Mouse (Mus musculus): Measurements from ENCODE around the gene Garem2.

DNA sequence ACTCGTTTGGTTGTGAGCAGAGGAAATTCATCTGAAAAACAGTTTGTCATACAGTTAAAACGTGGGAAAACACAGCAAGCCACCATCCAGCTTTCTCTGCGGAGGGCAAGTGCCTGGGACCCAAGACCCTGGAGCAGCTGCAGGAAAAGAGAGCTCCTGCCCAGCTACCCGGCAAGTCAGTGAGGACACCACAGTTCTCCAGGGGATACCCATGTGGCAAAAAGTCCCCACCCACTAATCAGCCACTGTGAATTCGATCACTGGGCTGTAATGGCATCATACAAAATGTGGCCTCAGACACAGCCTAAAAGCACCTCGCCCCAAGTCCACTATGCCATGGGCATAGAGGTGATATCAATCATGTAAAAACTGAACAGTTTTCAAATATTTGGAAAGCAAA, 33.3 kb upstream of the Garem2 start:
- no peak for TF ChIP-seq CTCF (IDR thresholded peaks at IDR 0.05; ENCODE audit: low read depth)
- no peak for TF ChIP-seq EP300 (IDR thresholded peaks at IDR 0.05; ENCODE audit: low read depth)
